Mouse (Mus musculus) CH12.LX (cell line): ENCODE measurements around the gene Lat2. TPM values are rescaled to one million over a fixed set of nuclear protein-coding genes. Genes with fewer than 3 reads are reported as not detected.

Experiments used
- DNase-seq: peaks from one replicate; pipeline ENCODE4 v3.0.0-alpha.2; 2013; ENCODE audit errors: extremely low read depth
- H3K27ac ChIP-seq: 2 replicates; pipeline ENCODE4 v1.5.1; 2012; ENCODE audit warnings: low read depth, mild to moderate bottlenecking, control low read depth, moderate library complexity; ENCODE audit not compliant: insufficient read depth
- H3K27me3 ChIP-seq: replicated peaks from 2 replicates; pipeline ENCODE3; 2012; ENCODE audit warnings: inconsistent platforms
- H3K36me3 ChIP-seq, 2 experiments: replicated peaks in 1 of 2; 2 replicates each; pipeline versions ENCODE3 to v1.6.1; 2012; ENCODE audit warnings: inconsistent platforms in 1 of 2, low read length in 1 of 2, mild to moderate bottlenecking in 1 of 2, mixed read lengths in 1 of 2, moderate library complexity in 1 of 2; ENCODE audit not compliant: control insufficient read depth in 1 of 2, insufficient read depth in 1 of 2
- H3K4me1 ChIP-seq, 2 experiments: 2 replicates each; pipeline ENCODE4 v1.6.1; 2012; ENCODE audit warnings: inconsistent platforms in 1 of 2, moderate library complexity in 1 of 2; ENCODE audit not compliant: insufficient read depth in 2 of 2, control insufficient read depth in 1 of 2
- H3K4me2 ChIP-seq: 2 replicates; pipeline ENCODE4 v1.6.1; 2012; ENCODE audit warnings: low read depth, mild to moderate bottlenecking, control low read depth; ENCODE audit not compliant: poor library complexity, insufficient read depth, severe bottlenecking
- H3K4me3 ChIP-seq, 3 experiments: fragments of 150-350 bp in 1 of 3; sonication (generic) in 1 of 3; replicated peaks in 1 of 3; 2 replicates each; pipeline versions ENCODE3 to v1.5.1; 2011 to 2012; ENCODE audit warnings: low read depth in 2 of 3, low read length in 2 of 3, mild to moderate bottlenecking in 2 of 3, moderate library complexity in 2 of 3, control low read depth in 1 of 3, improper control_type of control experiment in 1 of 3, inconsistent platforms in 1 of 3, mixed read lengths in 1 of 3; ENCODE audit not compliant: poor library complexity in 1 of 3
- H3K79me2 ChIP-seq: replicated peaks from 2 replicates; pipeline ENCODE4 v1.6.1; 2012; ENCODE audit warnings: mild to moderate bottlenecking, moderate library complexity; ENCODE audit not compliant: control insufficient read depth, poor library complexity, insufficient read depth, severe bottlenecking; ENCODE audit errors: extremely low read depth
- H3K9ac ChIP-seq: 2 replicates; pipeline ENCODE4 v1.6.1; 2012; ENCODE audit warnings: low read depth, mild to moderate bottlenecking, control low read depth, moderate library complexity; ENCODE audit not compliant: insufficient read depth
- H3K9me3 ChIP-seq: replicated peaks from 2 replicates; pipeline ENCODE3; 2012; ENCODE audit warnings: low read length, inconsistent platforms, mixed read lengths
- BHLHE40 ChIP-seq: IDR thresholded peaks from 2 replicates; pipeline ENCODE4 v1.6.1; 2011; ENCODE audit warnings: mild to moderate bottlenecking, low read depth, low read length, improper control_type of control experiment
- CHD1 ChIP-seq: IDR thresholded peaks from 2 replicates; pipeline ENCODE4 v1.6.1; 2012; ENCODE audit warnings: low read depth, low read length, improper control_type of control experiment, inconsistent platforms
- CTCF ChIP-seq, 2 experiments: IDR thresholded peaks in 1 of 2; conservative IDR thresholded peaks in 1 of 2; 2 replicates each; pipeline ENCODE4 v1.5.1; 2011 to 2012; ENCODE audit warnings: low read depth in 2 of 2, low read length in 2 of 2, improper control_type of control experiment in 1 of 2, inconsistent platforms in 1 of 2, mild to moderate bottlenecking in 1 of 2, moderate library complexity in 1 of 2
- E2F4 ChIP-seq: IDR thresholded peaks from 2 replicates; pipeline ENCODE4 v1.6.1; 2011; ENCODE audit warnings: low read depth, low read length, improper control_type of control experiment; ENCODE audit not compliant: insufficient replicate concordance
- EP300 ChIP-seq: IDR thresholded peaks from 2 replicates; pipeline ENCODE4 v1.6.1; 2011; ENCODE audit warnings: low read length, improper control_type of control experiment
- JUND ChIP-seq: conservative IDR thresholded peaks from 2 replicates; pipeline ENCODE4 v1.6.1; 2011; ENCODE audit warnings: low read depth, low read length, improper control_type of control experiment
- MAX ChIP-seq: IDR thresholded peaks from 2 replicates; pipeline ENCODE4 v1.6.1; 2011; ENCODE audit warnings: low read length, improper control_type of control experiment
- MAZ ChIP-seq: IDR thresholded peaks from 2 replicates; pipeline ENCODE4 v1.6.1; 2012; ENCODE audit warnings: low read depth, mild to moderate bottlenecking, inconsistent platforms, low read length, improper control_type of control experiment, moderate library complexity
- MEF2A ChIP-seq: IDR thresholded peaks from 2 replicates; pipeline ENCODE4 v1.6.1; 2014; ENCODE audit warnings: low read depth, mild to moderate bottlenecking, inconsistent platforms, low read length, improper control_type of control experiment, borderline replicate concordance
- MYC ChIP-seq: IDR thresholded peaks from 2 replicates; pipeline ENCODE4 v1.6.1; 2011; ENCODE audit warnings: low read depth, mild to moderate bottlenecking, improper control_type of control experiment, low read length
- NRF1 ChIP-seq: IDR thresholded peaks from 2 replicates; pipeline ENCODE4 v1.6.1; 2014; ENCODE audit warnings: low read depth, mild to moderate bottlenecking, inconsistent platforms, low read length, improper control_type of control experiment, moderate library complexity
- PAX5 ChIP-seq: IDR thresholded peaks from 2 replicates; pipeline ENCODE4 v1.6.1; 2012; ENCODE audit warnings: low read length, inconsistent platforms, mixed read lengths
- POLR2A ChIP-seq: IDR thresholded peaks from 2 replicates; pipeline ENCODE4 v1.6.1; 2011; ENCODE audit warnings: low read depth, mild to moderate bottlenecking, improper control_type of control experiment, low read length
- POLR2AphosphoS2 ChIP-seq: IDR thresholded peaks from 2 replicates; pipeline ENCODE4 v1.6.1; 2011; ENCODE audit warnings: low read depth, low read length, improper control_type of control experiment
- RAD21 ChIP-seq: IDR thresholded peaks from 2 replicates; pipeline ENCODE4 v1.6.1; 2011; ENCODE audit warnings: low read depth, mild to moderate bottlenecking, low read length, improper control_type of control experiment, moderate library complexity
- RCOR1 ChIP-seq: conservative IDR thresholded peaks from 2 replicates; pipeline ENCODE4 v1.6.1; 2012; ENCODE audit warnings: low read depth, mild to moderate bottlenecking, inconsistent platforms, low read length, improper control_type of control experiment
- SMC3 ChIP-seq: IDR thresholded peaks from 2 replicates; pipeline ENCODE4 v1.6.1; 2011; ENCODE audit warnings: low read depth, low read length, improper control_type of control experiment
- TCF12 ChIP-seq: IDR thresholded peaks from 2 replicates; pipeline ENCODE4 v1.6.1; 2014; ENCODE audit warnings: low read depth, mild to moderate bottlenecking, inconsistent platforms, low read length, improper control_type of control experiment
- USF1 ChIP-seq: IDR thresholded peaks from 2 replicates; pipeline ENCODE4 v1.6.1; 2014; ENCODE audit warnings: low read depth, mild to moderate bottlenecking, inconsistent platforms, low read length, improper control_type of control experiment
- USF2 ChIP-seq: conservative IDR thresholded peaks from 2 replicates; pipeline ENCODE4 v1.6.1; 2011; ENCODE audit warnings: low read depth, low read length, improper control_type of control experiment
- ZNF384 ChIP-seq: IDR thresholded peaks from 2 replicates; pipeline ENCODE4 v1.6.1; 2012; ENCODE audit warnings: low read depth, low read length, improper control_type of control experiment, inconsistent platforms
- dilution Hi-C: fragments of 300-500 bp; cut with MboI; formaldehyde crosslinking; loops from 2 replicates; pipeline ENCODE4 v1.14.3; 2020; ENCODE audit warnings: low sequenced_read_pairs; ENCODE audit not compliant: extremely low pct_unique_long_range_greater_than_20kb, extremely low pct_ligation_motif_present
- in situ Hi-C: fragments of 300-500 bp; cut with MboI; formaldehyde crosslinking; loops from 3 replicates; pipeline ENCODE4 v1.14.3; 2019; ENCODE audit warnings: low sequenced_read_pairs, low pct_ligation_motif_present, low pct_unique_long_range_greater_than_20kb, mixed read lengths
- polyA plus RNA-seq: library from polyadenylated mRNA; unstranded; fragments of >175 nt; gene quantifications from 2 replicates; pipeline ENCODE4 v1.2.1, GENCODE M21; 2012; ENCODE audit warnings: low read depth; ENCODE audit not compliant: insufficient read length
- total RNA-seq, 2 experiments: library from RNA; depleted of rRNA; stranded (reverse); fragments of 300-350 nt in 1 of 2; fragments of >200 nt in 1 of 2; gene quantifications; 2 replicates each; pipeline ENCODE4 v1.2.3; 2012 to 2014

Lat2 gene
- total and polyA plus RNA-seq, 3 experiments = 89.7 to 121 (median 108) TPM

DNA sequence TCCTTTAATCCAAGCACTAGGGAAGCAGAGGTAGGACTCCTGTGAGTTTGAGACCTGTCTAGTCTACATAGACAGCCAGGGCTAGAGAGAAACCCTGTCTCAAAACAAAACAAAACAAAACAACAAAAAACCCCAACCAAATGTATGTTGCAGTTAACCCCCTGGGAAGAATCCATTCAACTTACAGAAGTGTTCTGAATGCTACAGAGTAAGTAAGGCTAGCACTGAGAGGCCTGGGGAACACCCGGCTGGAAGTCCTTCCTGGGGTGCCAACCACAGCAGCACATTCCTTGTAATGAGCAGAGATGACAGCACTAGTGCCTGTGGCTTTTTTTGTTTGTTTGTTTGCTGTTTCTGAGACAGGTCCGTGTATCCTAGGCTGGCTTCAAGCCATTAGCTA is 18.0 kb upstream of the Lat2 start:
- no peak overlapping the region for H3K4me2 ChIP-seq
- H3K9ac ChIP-seq = no peak overlapping the region
- TF ChIP-seq MEF2A = no peak
- H3K36me3 ChIP-seq = peaks cover 49 to 83% of the 10 kb centered on the region in 2 experiments
- no peak overlapping the region for H3K4me3 ChIP-seq
- peaks cover 98% of the 10 kb centered on the region for H3K79me2 ChIP-seq
- no peaks in the 10 kb centered on the region for H3K9me3 ChIP-seq
- no peak overlapping the region for H3K27ac ChIP-seq
- no peaks in the 10 kb centered on the region for H3K27me3 ChIP-seq
- no peak for DNase-seq
- in situ Hi-C loops = no loop called here
- dilution Hi-C loops = no loop called here
- H3K4me1 ChIP-seq = peaks cover 0 to 27% of the 10 kb centered on the region in 2 experiments; a peak in 3 of 4 replicates

DNA sequence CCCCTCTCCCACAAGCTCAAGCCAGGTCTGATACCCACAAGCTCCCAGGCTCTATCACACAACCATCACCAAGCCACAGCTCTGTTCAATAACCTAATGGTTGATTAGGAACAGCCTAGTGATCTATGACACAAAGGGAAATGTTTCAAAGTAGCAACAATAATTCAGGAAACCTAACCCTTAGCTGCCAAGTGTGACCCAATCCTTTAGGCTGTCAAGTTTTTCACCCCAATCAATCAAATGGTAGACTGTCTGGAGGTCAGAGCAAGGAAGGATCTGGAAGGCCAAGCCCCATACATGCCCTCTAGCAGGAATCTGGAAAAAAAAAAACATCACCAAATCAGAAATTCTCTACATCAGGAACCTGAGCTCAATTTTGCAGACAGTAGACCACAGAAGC is 16.0 kb upstream of the Lat2 start:
- H3K79me2 ChIP-seq = peaks cover 96% of the 10 kb centered on the region
- no peak overlapping the region for H3K27ac ChIP-seq
- dilution Hi-C loops (no loop called here), in situ Hi-C loops (no loop called here)
- TF ChIP-seq CTCF (conservative IDR thresholded peaks at IDR 0.05 in 1 of 2, IDR thresholded peaks at IDR 0.05 in 1 of 2; ENCODE audit: low read depth in 2 of 2, low read length in 2 of 2) (no peak), USF1 (no peak), MYC (no peak), CHD1 (no peak), E2F4 (no peak), TCF12 (no peak), NRF1 (no peak), USF2 (no peak), RCOR1 (no peak), POLR2AphosphoS2 (no peak), MAZ (no peak), MAX (no peak), PAX5 (no peak), JUND (no peak)
- H3K27me3 ChIP-seq = no peaks in the 10 kb centered on the region
- DNase-seq = no peak
- H3K4me1 ChIP-seq = peaks cover 0 to 16% of the 10 kb centered on the region in 2 experiments; a peak in 2 of 4 replicates
- peaks cover 66 to 92% of the 10 kb centered on the region in 2 experiments for H3K36me3 ChIP-seq
- H3K9ac ChIP-seq = no peak overlapping the region
- H3K9me3 ChIP-seq = no peaks in the 10 kb centered on the region
- H3K4me2 ChIP-seq = no peak overlapping the region
- no peak overlapping the region for H3K4me3 ChIP-seq

GRCm38 (mm10) chr5:134629508-134629907 is 14.7 kb upstream of the Lat2 start:
- Histone ChIP-seq H3K27me3 (no peaks in the 10 kb centered on the region), H3K4me1 (peaks cover 0 to 10% of the 10 kb centered on the region in 2 experiments; a peak in 1 of 4 replicates), H3K9me3 (no peaks in the 10 kb centered on the region), H3K4me3 (no peak overlapping the region), H3K36me3 (peaks cover 69 to 94% of the 10 kb centered on the region in 2 experiments), H3K9ac (no peak overlapping the region), H3K79me2 (peaks cover 83% of the 10 kb centered on the region), H3K4me2 (no peak overlapping the region), H3K27ac (no peak overlapping the region)
- TF ChIP-seq EP300 (no peak), MAX (no peak), ZNF384 (no peak), POLR2A (no peak), RCOR1 (no peak), MYC (no peak), TCF12 (no peak), RAD21 (no peak), E2F4 (no peak), MEF2A (no peak), SMC3 (no peak), CHD1 (no peak), BHLHE40 (no peak)
- no peak for DNase-seq
- dilution Hi-C loops (no loop called here), in situ Hi-C loops (no loop called here)
